ENCODE assay signal across 11 mouse cellular contexts in genomic region chr14:51265667-51266066, GRCm38 (mm10). TPM values are rescaled to one million over a fixed set of nuclear protein-coding genes. Genes with fewer than 3 reads are reported as not detected.
DNase-seq lines count a peak whose midpoint lies in the region; ATAC-seq lines count a peak whose summit lies in the region.
"Had no signal": no experiment of that assay in that cellular context is flagged by ENCODE, and none has a peak within 500 bp of the region (broad histone marks: within the 10 kb centered on the region; RNA-seq: fewer than 3 reads in every experiment).

No protein-coding gene starts in this region.

- 58% methylated on average over 4 of the region's 4 CpGs for WGBS in kidney, embryonic 15.5 days
- 63% methylated on average over 4 of the region's 4 CpGs for WGBS in embryonic facial prominence, embryonic 13.5 days
- WGBS in limb, embryonic 12.5 days: 72% methylated on average over 4 of the region's 4 CpGs

- DNase-seq in frontal cortex, postnatal 25 days (ENCODE audit: low spot score in 2 of 2): no peak
- no peak for DNase-seq in kidney, adult 8-10 months
- no peak for DNase-seq in left cerebral cortex, postnatal 14 days (ENCODE audit: low spot score in 2 of 2)
- DNase-seq in thymus, postnatal 14 days: no peak

- intact Hi-C loops in left cerebral cortex, postnatal 14 days (cut with DNase I): loop anchor here (5.0 kb wide), 2 partner anchors 93 to 163 kb away; no protein-coding TSS in a partner anchor

- no peak overlapping the region for H3K9ac ChIP-seq in kidney, embryonic 15.5 days
- H3K9ac ChIP-seq in embryonic facial prominence, embryonic 13.5 days: 0 out of 2 replicates have a peak overlapping the region, but pooled peaks have one; percentile 44
- no peak overlapping the region for H3K9ac ChIP-seq in limb, embryonic 12.5 days (replicated peaks)

- no peak overlapping the region for H3K27ac ChIP-seq in kidney, embryonic 15.5 days
- H3K27ac ChIP-seq in embryonic facial prominence, embryonic 13.5 days: no peak overlapping the region
- no peak overlapping the region for H3K27ac ChIP-seq in limb, embryonic 12.5 days

- H3K9me3 ChIP-seq in kidney, embryonic 15.5 days (replicated peaks): no peaks in the 10 kb centered on the region
- no peaks in the 10 kb centered on the region for H3K9me3 ChIP-seq in embryonic facial prominence, embryonic 13.5 days
- no peaks in the 10 kb centered on the region for H3K9me3 ChIP-seq in limb, embryonic 12.5 days

- H3K36me3 ChIP-seq in kidney, embryonic 15.5 days: no peaks in the 10 kb centered on the region
- H3K36me3 ChIP-seq in embryonic facial prominence, embryonic 13.5 days: no peaks in the 10 kb centered on the region
- H3K36me3 ChIP-seq in limb, embryonic 12.5 days: no peaks in the 10 kb centered on the region

- H3K27me3 ChIP-seq in kidney, embryonic 15.5 days: no peaks in the 10 kb centered on the region
- H3K27me3 ChIP-seq in embryonic facial prominence, embryonic 13.5 days: no peaks in the 10 kb centered on the region
- no peaks in the 10 kb centered on the region for H3K27me3 ChIP-seq in limb, embryonic 12.5 days

- no peak overlapping the region for H3K4me3 ChIP-seq in kidney, embryonic 15.5 days (replicated peaks)
- no peak overlapping the region for H3K4me3 ChIP-seq in embryonic facial prominence, embryonic 13.5 days
- no peak overlapping the region for H3K4me3 ChIP-seq in limb, embryonic 12.5 days (replicated peaks)

- H3K4me2 ChIP-seq in kidney, embryonic 15.5 days: peak overlapping the region; percentile 43
- H3K4me2 ChIP-seq in embryonic facial prominence, embryonic 13.5 days: peak overlapping the region; percentile 35
- peak overlapping the region; percentile 24; the same call in 1 of the 2 replicates for H3K4me2 ChIP-seq in limb, embryonic 12.5 days

- ATAC-seq in frontal cortex, adult (ENCODE audit: low TSS enrichment): peak; percentile 65
- ATAC-seq in kidney, embryonic 15.5 days (replicated peaks; ENCODE audit: low FRiP score): no peak
- no peak for ATAC-seq in embryonic facial prominence, embryonic 13.5 days (ENCODE audit: insufficient number of reproducible peaks, insufficient read depth, low FRiP score, low TSS enrichment, low read depth)
- ATAC-seq in limb, embryonic 12.5 days (ENCODE audit: insufficient number of reproducible peaks, insufficient read depth, low FRiP score, low TSS enrichment, low read depth): no peak

- H3K4me1 ChIP-seq in kidney, embryonic 15.5 days: 0 out of 2 replicates have a peak, but pooled peaks cover 3% of the 10 kb centered on the region
- no peaks in the 10 kb centered on the region for H3K4me1 ChIP-seq in embryonic facial prominence, embryonic 13.5 days
- H3K4me1 ChIP-seq in limb, embryonic 12.5 days (replicated peaks): no peaks in the 10 kb centered on the region

RNA-seq across cellular contexts. Expression of gene Rnase2a, which starts 9.8 kb away (rescaled TPM):
- polyA plus RNA-seq in kidney, embryonic 15.5 days (2015; fragmentation: Nextera tagmentation; extraction: Ambion mirVana): not detected in 2 replicates
- not detected in 2 replicates for polyA plus RNA-seq in embryonic facial prominence, embryonic 13.5 days (2015; fragmentation: Nextera tagmentation; extraction: Ambion mirVana)
- polyA plus RNA-seq in limb, embryonic 12.5 days (2016; fragmentation: Nextera tagmentation; extraction: Ambion mirVana): not detected in 2 replicates
- total RNA-seq in left cerebral cortex, postnatal 14 days (2021): not detected
- total RNA-seq: gastrocnemius, postnatal 4 days; left cerebral cortex, postnatal 36 days had no signal
- polyA plus RNA-seq: forebrain, embryonic 11.5 days had no signal
